Mouse (Mus musculus) layer of hippocampus, adult 8-10 months (tissue): ENCODE data around the gene Gucd1. TPM values are rescaled to one million over a fixed set of nuclear protein-coding genes. Genes with fewer than 3 reads are reported as not detected.
"Not testable (repeated sequence)": the region's sequence is repeated elsewhere in the genome, so short reads cannot be mapped to it uniquely, and the experiment has no call there.

Experiments
- DNase-seq, 2 experiments: peaks; one replicate each; pipeline ENCODE4 v3.0.0; 2022; ENCODE audit warnings: low spot score in 2 of 2
- total RNA-seq, 4 experiments: library from RNA; stranded (reverse); gene quantifications; 2 replicates each; pipeline ENCODE4 v1.2.4; 2022

The Gucd1 gene
- total RNA-seq, 4 experiments from 2014 or later: 14.0 to 17.3 (median 14.4) TPM

DNA sequence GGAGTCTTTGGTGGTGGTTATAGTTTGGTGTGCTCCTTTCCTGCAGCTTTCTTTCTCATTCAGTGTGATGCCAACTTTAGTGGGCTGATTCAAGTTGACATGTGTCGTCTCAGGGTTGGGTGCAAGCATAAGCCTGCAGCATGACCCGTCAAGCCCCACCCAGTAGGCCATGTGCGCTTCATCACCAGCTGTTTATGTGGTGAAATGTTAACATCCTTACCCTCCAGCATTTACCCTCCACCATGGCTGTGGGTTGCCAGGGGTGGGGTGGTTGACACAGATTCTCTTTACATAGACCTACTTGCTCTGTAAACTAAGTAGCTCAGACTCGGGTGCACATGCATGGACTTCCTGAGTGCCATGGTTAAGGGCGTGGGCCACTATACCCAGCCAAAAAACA is 18.4 kb upstream of the Gucd1 start:
- no peak for DNase-seq

DNA sequence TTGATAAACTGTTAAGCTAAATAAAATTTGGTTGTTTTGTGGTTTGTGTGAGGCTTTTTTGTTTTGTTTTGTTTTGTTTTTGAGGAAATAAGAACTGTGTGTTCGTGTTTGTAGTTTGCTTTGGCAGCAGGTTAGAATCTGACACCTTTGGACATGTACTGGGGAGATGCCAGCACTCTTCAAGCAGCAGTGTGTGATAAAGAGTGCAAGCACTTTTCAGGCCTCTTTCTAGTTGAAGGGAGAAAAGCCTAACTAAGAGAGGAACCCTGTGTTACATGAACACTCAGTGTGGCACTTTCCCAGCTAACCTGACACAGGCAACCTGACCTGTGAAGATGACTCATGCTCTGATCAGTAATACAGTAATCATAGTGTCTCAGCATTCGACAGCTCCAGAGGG is 17.7 kb upstream of the Gucd1 start:
- DNase-seq: no peak

- DNase-seq: no peak
Observed at GRCm38 (mm10) chr10:75534934-75535333, 17.2 kb upstream of the Gucd1 start.

- DNase-seq: no peak
Observed at GRCm38 (mm10) chr10:75534216-75534615, 16.4 kb upstream of the Gucd1 start.

- no peak for DNase-seq
Observed at GRCm38 (mm10) chr10:75531532-75532090, 13.8 kb upstream of the Gucd1 start.

- no peak for DNase-seq
Observed at GRCm38 (mm10) chr10:75530322-75530721, 12.6 kb upstream of the Gucd1 start.

DNA sequence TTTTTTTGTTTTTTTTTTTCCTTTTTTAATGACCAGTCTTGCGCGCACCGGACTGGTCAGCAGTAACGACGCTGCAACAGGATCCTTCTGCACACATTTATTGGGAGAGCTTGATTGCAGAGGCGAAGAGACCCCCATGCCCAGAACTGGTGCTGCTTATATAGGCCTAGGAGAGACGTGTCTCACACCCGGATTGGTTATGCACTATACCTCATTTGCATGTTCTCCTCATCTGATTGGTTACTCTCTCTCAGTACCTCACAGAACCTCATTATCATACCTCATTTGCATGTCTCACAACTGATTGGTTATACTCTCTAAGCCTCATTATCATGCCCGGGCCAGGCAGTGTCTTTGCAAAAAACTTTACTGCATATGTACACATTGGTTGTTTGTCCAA is 7.7 kb upstream of the Gucd1 start:
- DNase-seq: not testable (repeated sequence)

GRCm38 (mm10) chr10:75521643-75522042 is 3.9 kb upstream of the Gucd1 start:
- no peak for DNase-seq

- DNase-seq: no peak
Observed at GRCm38 (mm10) chr10:75520581-75520980, 2.8 kb upstream of the Gucd1 start.

DNA sequence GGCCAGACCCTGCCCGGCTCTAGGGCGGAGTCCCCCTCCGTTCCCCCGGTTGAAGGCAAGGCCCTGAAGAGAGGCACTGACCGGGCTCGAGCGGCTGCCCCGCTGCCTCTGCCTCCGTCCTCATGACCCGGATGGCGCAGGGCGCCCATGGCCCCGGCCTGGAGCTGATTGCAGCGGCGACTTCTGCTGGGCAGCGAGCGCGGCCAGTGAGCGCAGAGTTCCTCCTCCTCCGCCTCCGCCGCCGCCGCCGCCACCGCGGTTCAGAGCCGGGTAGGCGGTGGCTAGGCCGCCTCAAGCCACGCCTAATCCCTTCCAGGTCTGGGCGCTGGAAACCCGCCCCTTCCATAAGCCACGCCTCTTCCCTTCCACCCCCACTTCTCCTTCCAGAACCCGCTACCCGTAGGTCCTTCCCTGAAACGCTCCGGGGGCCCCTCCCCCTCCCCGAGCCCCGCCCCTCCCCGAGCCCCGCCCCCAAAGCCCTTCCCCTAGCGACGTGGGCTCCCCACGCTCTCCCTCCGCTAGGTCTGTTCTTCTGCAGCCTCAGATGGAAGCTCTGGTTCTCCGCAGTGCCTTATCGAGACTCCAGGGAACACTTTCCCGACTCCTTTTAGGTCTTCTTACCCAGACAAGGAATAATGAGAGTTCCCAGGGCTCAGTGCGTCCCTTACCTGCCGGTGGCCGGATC is 557 bp downstream of the Gucd1 start, which contains the start of gene Snrpd3:
Gene Snrpd3 (plus strand): TSS at position 479 of the 685 bp plus-strand sequence.
- DNase-seq: peak; percentile 88 to 89

GRCm38 (mm10) chr10:75516724-75517072 is 1.1 kb downstream of the Gucd1 start:
- DNase-seq: no peak

- DNase-seq: no peak
Observed at GRCm38 (mm10) chr10:75516038-75516723, 1.6 kb downstream of the Gucd1 start.

- DNase-seq: no peak
Observed at GRCm38 (mm10) chr10:75515216-75516037, 2.3 kb downstream of the Gucd1 start.

DNA sequence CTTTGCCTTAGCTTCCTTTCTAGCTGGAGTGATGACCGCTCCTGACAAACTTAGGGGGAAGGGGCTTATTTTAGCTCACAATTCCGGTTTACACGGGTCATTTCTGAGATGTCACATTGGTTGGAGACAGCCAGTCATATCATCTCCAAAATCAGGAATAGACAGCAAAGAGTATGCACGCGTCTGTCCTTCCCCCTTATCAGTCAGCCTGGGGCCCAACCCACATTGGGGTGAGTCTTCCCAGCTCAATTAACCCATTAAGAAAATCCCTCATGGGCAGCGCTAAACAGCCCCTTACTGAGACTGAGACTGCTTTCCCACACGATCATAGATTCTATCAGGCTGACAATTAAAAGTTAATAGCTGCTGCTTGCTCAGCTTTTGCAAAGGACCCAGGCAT is 3.4 kb downstream of the Gucd1 start:
- DNase-seq: no peak

DNA sequence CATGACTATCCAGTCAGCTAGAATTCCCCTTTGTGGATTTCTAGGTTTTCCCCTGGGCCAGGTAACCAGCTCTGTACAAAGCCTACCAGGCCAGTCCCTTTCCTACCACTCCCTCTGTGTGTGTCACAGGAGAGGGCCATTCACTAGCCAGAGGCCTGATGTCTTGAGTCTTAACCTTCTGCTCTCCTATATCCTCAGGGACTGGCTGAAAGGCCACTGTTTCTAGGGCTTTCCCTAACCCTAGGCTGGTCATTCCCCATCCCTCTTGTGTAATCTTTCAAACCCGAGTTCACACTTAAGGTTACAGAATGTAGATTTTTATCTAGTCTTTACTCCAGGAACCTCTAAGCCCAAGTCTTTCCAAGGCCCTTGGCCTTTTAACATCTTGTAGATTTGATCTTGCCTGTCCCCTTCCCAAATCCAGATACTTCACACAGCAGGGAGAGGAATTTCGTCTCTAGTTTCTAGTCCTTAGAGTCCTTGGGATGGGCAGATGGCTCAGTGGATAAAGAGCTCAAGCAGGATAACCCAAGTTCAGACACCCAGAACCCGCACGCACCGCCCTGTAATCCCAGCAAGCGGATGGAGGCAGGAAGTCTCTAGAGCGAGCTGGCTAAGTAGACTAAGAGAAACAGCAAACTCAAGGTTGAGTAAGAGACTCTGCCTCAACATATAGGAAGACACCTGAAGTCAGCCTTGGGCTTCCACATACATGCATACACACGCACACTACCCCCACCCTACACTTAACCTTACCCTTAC is 4.3 kb downstream of the Gucd1 start:
- no peak for DNase-seq

GRCm38 (mm10) chr10:75512796-75513195 is 5.0 kb downstream of the Gucd1 start:
- no peak for DNase-seq

DNA sequence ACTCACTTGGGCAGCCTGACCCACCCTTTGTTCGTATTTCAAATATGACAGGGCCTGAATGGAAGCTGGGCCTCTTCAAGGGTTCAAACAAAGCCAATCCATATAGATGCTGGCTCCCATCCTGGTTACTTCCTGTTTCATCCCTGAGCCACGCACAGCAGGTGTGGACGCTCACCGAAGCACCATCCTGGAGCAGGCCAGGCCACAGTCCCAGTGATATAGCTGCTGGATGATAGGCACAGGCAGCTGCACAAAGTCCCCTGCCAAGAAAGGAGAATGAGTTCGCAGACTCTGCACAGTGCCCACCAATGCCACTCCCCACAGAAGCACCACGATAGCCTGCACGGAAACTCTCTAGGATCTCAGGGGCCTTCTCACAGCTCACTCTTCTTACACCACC is 5.9 kb downstream of the Gucd1 start:
- DNase-seq: no peak

DNA sequence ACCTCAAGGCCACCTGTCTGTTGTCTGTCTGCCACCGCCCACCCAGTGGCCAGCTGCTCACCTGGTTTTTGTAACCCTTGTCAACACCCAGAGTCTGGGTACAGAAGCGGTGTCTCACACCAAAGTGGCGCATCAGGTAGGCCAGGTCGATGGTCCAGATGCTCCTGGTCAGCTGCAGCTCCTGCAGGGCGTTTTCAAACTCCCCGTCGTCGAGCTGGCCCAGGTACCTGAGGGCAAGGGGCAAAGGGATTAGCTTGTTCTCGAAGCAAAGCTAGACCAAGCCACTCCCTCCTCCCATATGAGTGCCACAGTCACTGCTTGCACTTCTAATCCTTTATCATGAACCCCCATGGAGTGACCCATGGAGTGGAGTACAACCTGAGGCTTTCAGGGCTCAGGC is 6.7 kb downstream of the Gucd1 start:
- DNase-seq: no peak

- DNase-seq: no peak
Observed at GRCm38 (mm10) chr10:75510446-75510845, 7.3 kb downstream of the Gucd1 start.

- DNase-seq: not testable (repeated sequence)
Observed at GRCm38 (mm10) chr10:75505928-75506327, 11.8 kb downstream of the Gucd1 start.

DNA sequence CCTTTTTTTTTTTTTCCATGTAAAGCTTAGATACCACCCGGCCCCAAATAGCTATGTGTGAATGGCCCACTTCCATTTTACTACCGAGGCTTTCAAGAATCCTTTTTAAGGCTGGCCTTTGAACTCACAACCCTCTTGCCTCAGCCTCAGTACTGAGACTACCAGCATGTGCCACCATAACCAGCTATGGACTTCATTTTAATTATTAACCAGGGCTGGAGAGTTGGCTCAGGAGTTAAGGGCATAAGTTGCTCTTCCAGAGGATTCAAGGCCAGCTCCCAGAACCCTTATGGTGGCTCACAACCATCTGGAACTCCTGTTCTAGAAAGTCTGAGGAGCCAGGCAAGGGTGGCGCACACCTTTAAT is 12.7 kb downstream of the Gucd1 start:
- DNase-seq: no peak
